Mouse (Mus musculus) ES-Bruce4 (cell line): ENCODE measurements around the gene Lrriq4. TPM values are rescaled to one million over a fixed set of nuclear protein-coding genes. Genes with fewer than 3 reads are reported as not detected.

ENCODE experiments used
- H3K27ac ChIP-seq: 2 replicates; pipeline ENCODE4 v1.5.1; 2012; ENCODE audit warnings: low read length, inconsistent platforms; ENCODE audit not compliant: insufficient read depth
- H3K27me3 ChIP-seq: 2 replicates; pipeline ENCODE4 v1.6.1; 2012; ENCODE audit warnings: mild to moderate bottlenecking, low read length, inconsistent platforms; ENCODE audit not compliant: control insufficient read depth, poor library complexity, insufficient read depth, severe bottlenecking
- H3K36me3 ChIP-seq: 2 replicates; pipeline ENCODE4 v1.6.1; 2012; ENCODE audit warnings: inconsistent platforms, mild to moderate bottlenecking, low read length, moderate library complexity; ENCODE audit not compliant: control insufficient read depth, poor library complexity, insufficient read depth, severe bottlenecking
- H3K4me1 ChIP-seq: one replicate; pipeline ENCODE4 v1.8.1; 2011; ENCODE audit warnings: low read length; ENCODE audit not compliant: control insufficient read depth, insufficient read depth
- H3K4me3 ChIP-seq: 2 replicates; pipeline ENCODE4 v1.5.1; 2011; ENCODE audit warnings: low read depth, mild to moderate bottlenecking, low read length
- H3K9ac ChIP-seq: 2 replicates; pipeline ENCODE4 v1.6.1; 2012; ENCODE audit warnings: low read depth, mild to moderate bottlenecking, inconsistent platforms; ENCODE audit not compliant: poor library complexity, severe bottlenecking
- H3K9me3 ChIP-seq: replicated peaks from 2 replicates; pipeline ENCODE4 v1.6.1; 2012; ENCODE audit warnings: mild to moderate bottlenecking, low read length, inconsistent platforms; ENCODE audit not compliant: control insufficient read depth, poor library complexity, insufficient read depth, severe bottlenecking
- CTCF ChIP-seq: IDR thresholded peaks from one replicate; pipeline ENCODE4 v1.8.1; 2011; ENCODE audit warnings: low read depth, low read length
- EP300 ChIP-seq: IDR thresholded peaks from 2 replicates; pipeline ENCODE4 v1.6.1; 2011; ENCODE audit warnings: low read depth, low read length; ENCODE audit not compliant: insufficient read depth
- POLR2A ChIP-seq: IDR thresholded peaks from one replicate; pipeline ENCODE4 v1.8.1; 2011; ENCODE audit warnings: low read length; ENCODE audit not compliant: insufficient read depth
- polyA plus RNA-seq: library from polyadenylated mRNA; stranded (reverse); fragments of >200 nt; gene quantifications from 2 replicates; pipeline ENCODE4 v1.2.4, GENCODE M21; 2011; ENCODE audit warnings: low read depth; ENCODE audit not compliant: missing spikeins, insufficient read depth, insufficient read length

Lrriq4 gene
- 2.4 and 3.3 TPM in 2 replicates for polyA plus RNA-seq

GRCm38 (mm10) chr3:30644207-30644606, at the start of gene Lrriq4:
TSS of gene Lrriq4 (plus strand) at chr3:30644507.
- Histone ChIP-seq H3K27me3 (no peaks in the 10 kb centered on the region), H3K9me3 (no peaks in the 10 kb centered on the region), H3K4me1 (peaks cover 1% of the 10 kb centered on the region), H3K4me3 (no peak within 1 kb of the TSS), H3K9ac (no peak within 1 kb of the TSS), H3K36me3 (peaks cover 15% of the 10 kb centered on the region), H3K27ac (no peak within 1 kb of the TSS)
- TF ChIP-seq POLR2A = no peak
- no peak for TF ChIP-seq CTCF
- no peak for TF ChIP-seq EP300

GRCm38 (mm10) chr3:30595111-30595832, 49.0 kb upstream of the Lrriq4 start:
- Histone ChIP-seq H3K36me3 (no peaks in the 10 kb centered on the region), H3K27ac (no peak overlapping the region), H3K4me1 (no peaks in the 10 kb centered on the region), H3K4me3 (peak overlapping the region; percentile 66), H3K9ac (peak overlapping the region; percentile 93), H3K27me3 (no peaks in the 10 kb centered on the region), H3K9me3 (no peaks in the 10 kb centered on the region)
- TF ChIP-seq POLR2A (no peak), EP300 (no peak), CTCF (no peak)

GRCm38 (mm10) chr3:30597271-30597670, 47.0 kb upstream of the Lrriq4 start:
- Histone ChIP-seq H3K9me3 (no peaks in the 10 kb centered on the region), H3K9ac (no peak overlapping the region), H3K36me3 (no peaks in the 10 kb centered on the region), H3K4me3 (no peak overlapping the region), H3K27ac (no peak overlapping the region), H3K4me1 (no peaks in the 10 kb centered on the region), H3K27me3 (no peaks in the 10 kb centered on the region)
- TF ChIP-seq CTCF (no peak), EP300 (no peak), POLR2A (no peak)

- Histone ChIP-seq H3K4me1 (no peaks in the 10 kb centered on the region), H3K27me3 (no peaks in the 10 kb centered on the region), H3K27ac (no peak within 1 kb of the TSS), H3K9ac (peak within 1 kb of the TSS; percentile 75), H3K36me3 (peaks cover 8% of the 10 kb centered on the region), H3K9me3 (no peaks in the 10 kb centered on the region), H3K4me3 (peak within 1 kb of the TSS; percentile 89)
- no peak for TF ChIP-seq POLR2A
- no peak for TF ChIP-seq EP300
- TF ChIP-seq CTCF = no peak
Measured at GRCm38 (mm10) chr3:30599711-30600545, 44.4 kb upstream of the Lrriq4 start, which contains the start of gene Actrt3. TSS of gene Actrt3 (minus strand) at chr3:30599939.

- H3K9ac ChIP-seq = peak overlapping the region; percentile 75
- no peaks in the 10 kb centered on the region for H3K4me1 ChIP-seq
- no peaks in the 10 kb centered on the region for H3K9me3 ChIP-seq
- H3K27ac ChIP-seq = no peak overlapping the region
- peak overlapping the region; percentile 89 for H3K4me3 ChIP-seq
- TF ChIP-seq CTCF (no peak), EP300 (no peak), POLR2A (no peak)
- H3K36me3 ChIP-seq = peaks cover 11% of the 10 kb centered on the region
- H3K27me3 ChIP-seq = no peaks in the 10 kb centered on the region
Measured at GRCm38 (mm10) chr3:30600717-30601116, 43.6 kb upstream of the Lrriq4 start.

DNA sequence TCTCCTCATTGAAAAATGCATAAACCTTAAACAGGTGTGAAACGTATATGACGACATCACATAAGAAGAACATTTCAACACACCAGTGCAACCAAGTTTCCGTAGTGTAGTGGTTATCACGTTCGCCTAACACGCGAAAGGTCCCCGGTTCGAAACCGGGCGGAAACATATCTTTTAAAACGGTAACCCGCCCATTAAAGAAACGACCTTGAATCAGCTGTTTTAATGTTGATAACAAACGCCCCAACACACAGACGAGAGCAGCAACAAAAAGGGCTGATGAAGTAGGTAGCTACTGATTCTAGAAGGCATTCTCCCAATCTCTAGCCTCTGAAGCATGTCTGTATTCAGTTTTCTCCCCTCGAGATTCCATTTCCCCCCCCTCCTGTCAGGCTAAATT, 43.1 kb upstream of the Lrriq4 start:
- peak overlapping the region; percentile 81 for H3K27ac ChIP-seq
- H3K36me3 ChIP-seq = peaks cover 15% of the 10 kb centered on the region
- H3K27me3 ChIP-seq = no peaks in the 10 kb centered on the region
- peak; percentile 60; the same call in 1 of the 2 replicates for TF ChIP-seq EP300
- no peak for TF ChIP-seq POLR2A
- H3K4me1 ChIP-seq = no peaks in the 10 kb centered on the region
- H3K9me3 ChIP-seq = no peaks in the 10 kb centered on the region
- peak overlapping the region; percentile 75; the same call in 1 of the 2 replicates for H3K9ac ChIP-seq
- H3K4me3 ChIP-seq = peak overlapping the region; percentile 89
